Mouse (Mus musculus): ENCODE measurements around the gene Tlr9.

- TF ChIP-seq CTCF (IDR thresholded peaks at IDR 0.05; ENCODE audit: borderline replicate concordance, insufficient read depth, low read length) (no peak), POLR2A (IDR thresholded peaks at IDR 0.05; ENCODE audit: low read depth, low read length) (no peak)
Observed at GRCm38 (mm10) chr9:106216971-106217370, 5.4 kb upstream of the Tlr9 start.
